Mouse (Mus musculus) cortical plate, adult 2 months (tissue): ENCODE results near the gene Pcbp3.

Source experiments
- CTCF ChIP-seq: fragments of 200-500 bp; IDR thresholded peaks from 2 replicates; pipeline ENCODE4 v1.5.1; 2011; ENCODE audit warnings: mild to moderate bottlenecking, control low read depth, low read length; ENCODE audit not compliant: insufficient read depth; ENCODE audit errors: extremely low read depth
- POLR2A ChIP-seq: fragments of 200-500 bp; IDR thresholded peaks from 2 replicates; pipeline ENCODE4 v1.6.1; 2011; ENCODE audit warnings: mild to moderate bottlenecking, low read length, control low read depth; ENCODE audit not compliant: insufficient read depth; ENCODE audit errors: extremely low read depth

DNA sequence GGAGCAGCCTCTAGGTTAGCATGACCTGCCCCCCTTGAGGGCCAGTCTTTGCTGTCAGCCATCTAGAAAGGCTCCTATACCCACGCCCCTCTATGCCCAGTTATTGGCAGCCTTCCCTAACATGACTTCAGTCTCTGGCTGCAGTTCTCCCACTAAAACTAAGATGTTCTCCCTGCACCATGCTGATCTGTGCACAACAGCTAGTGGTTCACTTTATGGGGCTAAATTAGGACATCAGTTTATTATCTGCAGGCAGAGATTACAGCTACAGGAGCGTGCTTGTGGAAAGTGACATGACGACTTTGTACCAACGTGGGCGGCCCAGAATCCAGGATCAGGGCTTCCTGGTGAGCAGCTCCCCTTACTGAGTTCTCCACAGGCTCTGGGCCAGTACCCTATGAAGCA, 160.4 kb downstream of the Pcbp3 start:
- TF ChIP-seq CTCF (no peak), POLR2A (no peak)
